Mouse (Mus musculus) layer of hippocampus, postnatal 36 days (tissue): ENCODE data around the gene Tagln2. TPM values are rescaled to one million over a fixed set of nuclear protein-coding genes. Genes with fewer than 3 reads are reported as not detected.

Source experiments
- DNase-seq, 2 experiments: peaks; one replicate each; pipeline ENCODE4 v3.0.0; 2022
- total RNA-seq, 2 experiments: library from RNA; stranded (reverse); gene quantifications; 2 replicates each; pipeline ENCODE4 v1.2.3; 2021

Tagln2 gene
- total RNA-seq, 2 experiments from 2014 or later: 8.7 to 9.2 TPM

- DNase-seq: no peak
Observed at GRCm38 (mm10) chr1:172527431-172527830, 27.6 kb downstream of the Tagln2 start.

- DNase-seq: peak; percentile 77 to 82
Observed at GRCm38 (mm10) chr1:172528701-172529100, 28.9 kb downstream of the Tagln2 start.

GRCm38 (mm10) chr1:172530544-172531220 is 30.8 kb downstream of the Tagln2 start:
- no peak for DNase-seq

- no peak for DNase-seq
Observed at GRCm38 (mm10) chr1:172532551-172532950, 32.7 kb downstream of the Tagln2 start.

GRCm38 (mm10) chr1:172535116-172535515 is 35.3 kb downstream of the Tagln2 start:
- no peak for DNase-seq

GRCm38 (mm10) chr1:172539827-172540226 is 40.0 kb downstream of the Tagln2 start:
- DNase-seq: no peak

GRCm38 (mm10) chr1:172540283-172540820 is 40.5 kb downstream of the Tagln2 start:
- DNase-seq: no peak

GRCm38 (mm10) chr1:172546062-172546461 is 46.2 kb downstream of the Tagln2 start:
- no peak for DNase-seq

GRCm38 (mm10) chr1:172548501-172548900 is 48.7 kb downstream of the Tagln2 start:
- DNase-seq: no peak

- DNase-seq: no peak
Observed at GRCm38 (mm10) chr1:172549314-172549713, 49.5 kb downstream of the Tagln2 start.

GRCm38 (mm10) chr1:172549717-172550116 is 49.9 kb downstream of the Tagln2 start:
- no peak for DNase-seq

- DNase-seq: no peak
Observed at GRCm38 (mm10) chr1:172550551-172550951, 50.7 kb downstream of the Tagln2 start.

- DNase-seq: no peak
Observed at GRCm38 (mm10) chr1:172551009-172551408, 51.2 kb downstream of the Tagln2 start.

GRCm38 (mm10) chr1:172552623-172553022 is 52.8 kb downstream of the Tagln2 start:
- no peak for DNase-seq

- DNase-seq: no peak
Observed at GRCm38 (mm10) chr1:172555638-172556037, 55.8 kb downstream of the Tagln2 start, which contains the start of gene Vsig8. Gene Vsig8 (plus strand): TSS chr1:172555938.

Other genes with a start within 250 kb of the Tagln2 start
- gene Atp1a4, start 241.6 kb upstream of the Tagln2 start, total RNA-seq: not detected
- gene Igsf8, start 238.4 kb upstream of the Tagln2 start, total RNA-seq: 100 to 1,000 TPM; 256 to 272 TPM
- gene Atp1a2, start 202.0 kb upstream of the Tagln2 start, total RNA-seq: 100 to 1,000 TPM; 577 to 614 TPM
- 10 to 100 TPM; 63.6 to 66.8 TPM for gene Kcnj9, start 170.7 kb upstream of the Tagln2 start, total RNA-seq
- gene Kcnj10, start 158.8 kb upstream of the Tagln2 start, total RNA-seq: 10 to 100 TPM; 89.3 to 94.4 TPM
- 1 to 10 TPM; 9.1 TPM for gene Pigm, start 123.5 kb upstream of the Tagln2 start, total RNA-seq
- gene Slamf9, start 24.7 kb upstream of the Tagln2 start, total RNA-seq: under 1 TPM in 1 of 2 experiments, not detected in 1; 0.28 TPM
- gene Igsf9, start 18.3 kb upstream of the Tagln2 start, total RNA-seq: 10 to 100 TPM in 1 of 2 experiments, 1 to 10 TPM in 1; 8.0 to 10.7 TPM
- 1 to 10 TPM; 4.0 to 5.5 TPM for gene Cfap45, start 20.8 kb downstream of the Tagln2 start, total RNA-seq
- under 1 TPM; 0.25 to 0.67 TPM for gene Vsig8, start 55.9 kb downstream of the Tagln2 start, total RNA-seq
- not detected for gene Slamf8, start 90.5 kb downstream of the Tagln2 start, total RNA-seq
- not detected for gene Fcrl6, start 102.5 kb downstream of the Tagln2 start, total RNA-seq
- 1 to 10 TPM; 6.7 to 7.4 TPM for gene Dusp23, start 132.9 kb downstream of the Tagln2 start, total RNA-seq
- not detected for gene Crp, start 198.0 kb downstream of the Tagln2 start, total RNA-seq